Mouse (Mus musculus) heart, embryonic 11.5 days (tissue): ENCODE data around the gene Tmod4. TPM values are rescaled to one million over a fixed set of nuclear protein-coding genes. Genes with fewer than 3 reads are reported as not detected.

Experiments used
- ATAC-seq: fragments of 200-750 bp; cut with Nextera tagmentation; replicated peaks from 2 replicates; pipeline ENCODE4 v1.8.0; 2017; ENCODE audit warnings: moderate library complexity; ENCODE audit not compliant: insufficient number of reproducible peaks, low FRiP score, low TSS enrichment
- H3K27ac ChIP-seq: fragments of 300-500 bp; sonication (generic); 2 replicates; pipeline ENCODE4 v1.5.1; 2014; ENCODE audit warnings: mild to moderate bottlenecking, low read depth, low read length
- H3K27me3 ChIP-seq: fragments of 300-500 bp; sonication (generic); 2 replicates; pipeline ENCODE4 v1.6.1; 2014; ENCODE audit warnings: mild to moderate bottlenecking, low read length, mixed read lengths; ENCODE audit not compliant: control insufficient read depth, insufficient read depth
- H3K36me3 ChIP-seq: fragments of 300-500 bp; sonication (generic); 2 replicates; pipeline ENCODE4 v1.6.1; 2014; ENCODE audit warnings: mild to moderate bottlenecking, low read length, moderate library complexity, mixed read lengths; ENCODE audit not compliant: control insufficient read depth, insufficient read depth
- H3K4me1 ChIP-seq: fragments of 300-500 bp; sonication (generic); 2 replicates; pipeline ENCODE4 v1.6.1; 2014; ENCODE audit warnings: low read length; ENCODE audit not compliant: control insufficient read depth, insufficient read depth
- H3K4me2 ChIP-seq: fragments of 300-500 bp; sonication (generic); 2 replicates; pipeline ENCODE4 v1.6.1; 2014; ENCODE audit warnings: mild to moderate bottlenecking, moderate library complexity
- H3K4me3 ChIP-seq: fragments of 300-500 bp; sonication (generic); 2 replicates; pipeline ENCODE4 v1.5.1; 2014; ENCODE audit warnings: low read depth, low read length
- H3K9ac ChIP-seq: fragments of 300-500 bp; sonication (generic); 2 replicates; pipeline ENCODE4 v1.6.1; 2014; ENCODE audit warnings: mild to moderate bottlenecking, low read depth, low read length, moderate library complexity
- H3K9me3 ChIP-seq: fragments of 300-500 bp; sonication (generic); replicated peaks from 2 replicates; pipeline ENCODE4 v1.6.1; 2016; ENCODE audit warnings: low read length; ENCODE audit not compliant: control insufficient read depth
- WGBS: fragments of 180-500 bp; shearing (Covaris S2); extraction: QIAGEN DNeasy Blood & Tissue Kit; methylation state at CpG from one replicate; pipeline ENCODE4 v1.1.7; 2014; ENCODE audit not compliant: insufficient replicate concordance; 5-methylcytosine and 5-hydroxymethylcytosine counted together
- polyA plus RNA-seq: library from polyadenylated mRNA; unstranded; fragments of >200 nt; fragmentation: Nextera tagmentation; extraction: Ambion mirVana; gene quantifications from 2 replicates; pipeline ENCODE4 v1.2.1, GENCODE M21; 2014

The Tmod4 gene
- polyA plus RNA-seq, 1 experiment from 2014 or later = 0.53 TPM

DNA sequence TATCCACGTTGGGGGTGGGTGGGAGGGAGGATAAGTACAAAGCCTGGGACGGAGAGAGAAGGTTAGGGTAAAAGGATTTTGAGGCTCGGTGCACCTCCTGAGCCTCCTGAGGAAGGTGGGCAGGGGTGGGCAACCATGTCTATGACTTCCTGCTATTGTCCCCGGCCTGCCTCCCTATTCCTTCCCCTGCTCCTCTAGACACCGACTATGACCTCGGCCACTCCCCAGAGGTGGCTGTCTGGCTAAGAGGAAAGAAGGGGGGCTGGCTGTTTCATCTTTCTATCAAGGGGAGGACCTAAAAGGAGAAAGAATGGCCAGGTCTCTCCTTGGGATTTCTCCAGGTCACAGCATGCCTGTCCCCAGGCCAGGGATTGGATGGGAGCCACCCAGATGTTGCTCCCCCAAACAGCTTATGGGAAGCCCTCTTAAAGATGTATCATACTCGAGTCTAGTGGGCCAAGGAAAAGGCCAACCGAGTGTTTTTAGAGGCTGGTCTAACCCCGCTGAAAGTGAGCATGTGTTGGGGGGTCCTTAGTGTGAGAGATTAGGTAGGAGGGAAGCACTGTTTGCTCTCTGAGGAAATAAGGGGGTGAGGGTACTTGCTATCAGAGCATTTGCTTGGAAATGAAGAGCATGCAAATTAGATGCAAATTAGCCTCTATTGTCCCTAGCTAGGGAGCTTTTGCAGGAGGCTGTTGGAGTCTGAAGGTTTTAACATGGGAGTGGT is 37.5 kb downstream of the Tmod4 start:
- Histone ChIP-seq H3K4me1 (peaks cover 29% of the 10 kb centered on the region), H3K9ac (no peak overlapping the region), H3K4me2 (peak overlapping the region; percentile 96), H3K36me3 (peaks cover 2% of the 10 kb centered on the region; the same call in 1 of the 2 replicates), H3K4me3 (peak overlapping the region; percentile 76), H3K27me3 (peaks cover 9% of the 10 kb centered on the region), H3K27ac (no peak overlapping the region), H3K9me3 (no peaks in the 10 kb centered on the region)
- ATAC-seq = no peak
- 12% methylated on average over 9 of the region's 9 CpGs for WGBS

DNA sequence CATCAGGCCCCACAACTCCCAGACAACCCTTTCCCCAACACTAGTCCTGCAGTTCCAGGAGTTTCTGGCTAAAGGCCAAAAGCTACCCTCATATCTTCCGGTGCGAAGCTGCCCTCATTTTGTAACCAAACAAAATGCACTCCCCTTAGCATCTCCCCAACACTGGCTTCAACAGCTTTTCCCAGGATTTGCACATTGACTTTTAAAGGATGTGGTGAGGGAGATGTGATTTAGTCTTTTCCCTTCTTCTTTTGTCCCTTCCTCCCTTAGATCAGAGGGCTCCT is 38.0 kb downstream of the Tmod4 start:
- no peak overlapping the region for H3K9ac ChIP-seq
- H3K9me3 ChIP-seq = no peaks in the 10 kb centered on the region
- no peak for ATAC-seq
- H3K36me3 ChIP-seq = peaks cover 2% of the 10 kb centered on the region; the same call in 1 of the 2 replicates
- H3K4me2 ChIP-seq = no peak overlapping the region; the same call in 1 of the 2 replicates
- no peak overlapping the region for H3K27ac ChIP-seq
- 29% methylated on average over 2 of the region's 2 CpGs for WGBS
- peaks cover 29% of the 10 kb centered on the region for H3K4me1 ChIP-seq
- H3K27me3 ChIP-seq = peaks cover 9% of the 10 kb centered on the region
- H3K4me3 ChIP-seq = 0 out of 2 replicates have a peak overlapping the region, but pooled peaks have one; percentile 12

DNA sequence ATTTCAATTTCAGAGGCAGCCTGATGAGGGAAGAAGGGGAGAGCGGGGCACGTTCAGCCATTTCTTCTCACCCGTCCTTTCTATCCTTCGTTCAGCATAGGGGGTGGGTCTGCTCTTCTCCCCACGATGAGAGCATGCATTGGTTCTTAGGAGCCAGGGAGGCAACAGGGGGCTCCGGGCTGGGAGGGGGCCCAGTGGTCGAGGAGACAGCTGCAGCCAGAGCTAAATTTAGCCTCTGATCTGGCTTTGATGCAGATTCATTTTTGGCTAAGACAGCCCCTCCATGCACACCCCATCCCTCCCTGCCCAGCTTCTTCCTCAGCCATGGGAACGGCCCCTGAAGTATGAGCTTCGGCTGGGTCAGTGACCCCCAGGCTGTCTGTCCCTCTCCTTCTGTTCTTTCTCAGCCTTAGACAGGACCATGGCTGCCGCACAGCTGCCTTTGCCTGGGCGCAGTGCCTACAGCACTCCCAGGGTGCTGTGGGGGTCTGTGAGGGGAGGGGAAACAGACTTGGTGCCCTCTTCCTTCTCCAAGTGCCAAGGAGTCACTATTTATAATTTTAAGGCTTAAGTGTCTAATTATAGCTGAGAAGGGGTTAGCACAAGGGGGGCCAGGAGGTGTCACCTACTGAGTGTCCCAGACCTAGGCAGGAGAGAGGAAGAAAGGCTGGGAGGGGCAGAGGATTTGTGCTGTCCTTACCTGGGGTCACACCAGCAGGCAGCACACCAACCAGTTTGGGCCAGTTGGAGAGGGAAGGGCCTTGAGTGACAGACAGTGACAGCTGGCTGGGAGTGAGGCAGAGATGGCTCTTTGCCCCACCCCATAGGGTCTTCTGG is 39.4 kb downstream of the Tmod4 start:
- Histone ChIP-seq H3K9ac (no peak overlapping the region), H3K27me3 (peaks cover 9% of the 10 kb centered on the region), H3K27ac (no peak overlapping the region), H3K9me3 (no peaks in the 10 kb centered on the region), H3K4me1 (peaks cover 29% of the 10 kb centered on the region), H3K36me3 (peaks cover 2% of the 10 kb centered on the region; the same call in 1 of the 2 replicates), H3K4me3 (no peak overlapping the region), H3K4me2 (peak overlapping the region; percentile 27; the same call in 1 of the 2 replicates)
- no peak for ATAC-seq
- 47% methylated on average over 11 of the region's 11 CpGs for WGBS

GRCm38 (mm10) chr3:95164256-95164550 is 39.9 kb downstream of the Tmod4 start:
- Histone ChIP-seq H3K4me1 (peaks cover 29% of the 10 kb centered on the region), H3K9ac (no peak overlapping the region), H3K4me3 (no peak overlapping the region), H3K27ac (no peak overlapping the region), H3K4me2 (no peak overlapping the region), H3K27me3 (peaks cover 7% of the 10 kb centered on the region), H3K36me3 (peaks cover 3% of the 10 kb centered on the region), H3K9me3 (no peaks in the 10 kb centered on the region)
- WGBS = 59% methylated on average over 4 of the region's 5 CpGs
- no peak for ATAC-seq

GRCm38 (mm10) chr3:95164840-95165239 is 40.6 kb downstream of the Tmod4 start:
- H3K4me1 ChIP-seq = peaks cover 26% of the 10 kb centered on the region
- WGBS = 58% methylated on average over 5 of the region's 5 CpGs
- no peak overlapping the region for H3K4me3 ChIP-seq
- no peak overlapping the region for H3K9ac ChIP-seq
- H3K4me2 ChIP-seq = no peak overlapping the region
- no peaks in the 10 kb centered on the region for H3K9me3 ChIP-seq
- ATAC-seq = no peak
- H3K36me3 ChIP-seq = peaks cover 6% of the 10 kb centered on the region
- peaks cover 9% of the 10 kb centered on the region for H3K27me3 ChIP-seq
- no peak overlapping the region for H3K27ac ChIP-seq

DNA sequence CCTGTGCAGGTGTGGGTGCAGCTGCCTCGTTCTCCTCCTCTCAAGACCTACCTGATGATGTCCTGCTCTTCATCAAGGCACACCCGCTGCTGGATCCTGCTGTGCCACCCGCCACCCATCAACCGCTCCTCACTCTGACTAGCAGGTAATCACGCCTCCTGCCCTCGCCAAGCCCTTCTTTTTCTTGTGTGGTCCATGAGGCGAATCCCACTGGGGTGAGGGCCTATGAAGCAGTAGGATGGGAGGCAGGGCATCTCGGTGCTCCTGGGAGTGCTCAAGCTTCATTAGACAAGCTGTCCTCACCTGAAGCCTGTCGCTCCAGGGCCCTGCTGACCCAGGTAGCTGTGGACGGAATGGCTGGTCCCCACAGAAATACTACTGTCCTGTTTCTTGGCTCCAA is 45.7 kb downstream of the Tmod4 start:
- H3K27me3 ChIP-seq = peaks cover 38% of the 10 kb centered on the region
- H3K9me3 ChIP-seq = no peaks in the 10 kb centered on the region
- H3K27ac ChIP-seq = no peak overlapping the region
- no peak overlapping the region for H3K4me2 ChIP-seq
- H3K4me1 ChIP-seq = no peaks in the 10 kb centered on the region; the same call in 1 of the 2 replicates
- peaks cover 6% of the 10 kb centered on the region for H3K36me3 ChIP-seq
- no peak overlapping the region for H3K4me3 ChIP-seq
- 79% methylated on average over 10 of the region's 10 CpGs for WGBS
- no peak overlapping the region for H3K9ac ChIP-seq
- ATAC-seq = no peak

DNA sequence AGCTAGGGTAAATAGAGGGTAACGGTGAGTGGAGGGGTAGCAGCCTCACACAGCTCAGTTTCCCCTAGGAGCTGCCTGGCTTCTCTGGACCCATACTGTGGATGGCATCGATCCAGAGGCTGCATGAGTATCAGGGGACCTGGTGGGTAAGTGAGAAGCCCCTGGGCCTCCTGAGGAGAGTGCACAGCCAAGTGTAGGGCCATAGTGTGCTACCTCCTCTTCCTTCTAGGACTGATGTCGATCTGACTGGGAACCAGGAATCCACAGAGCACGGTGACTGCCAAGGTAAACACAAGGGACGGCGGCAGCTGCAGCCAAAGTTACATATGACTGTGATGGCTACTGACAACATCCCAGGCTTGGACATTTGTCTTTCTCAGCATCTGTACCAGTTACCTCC is 46.8 kb downstream of the Tmod4 start:
- no peak overlapping the region for H3K27ac ChIP-seq
- peaks cover 6% of the 10 kb centered on the region for H3K36me3 ChIP-seq
- no peak overlapping the region for H3K4me3 ChIP-seq
- ATAC-seq = no peak
- H3K4me1 ChIP-seq = no peaks in the 10 kb centered on the region; the same call in 1 of the 2 replicates
- no peak overlapping the region for H3K9ac ChIP-seq
- H3K27me3 ChIP-seq = peaks cover 38% of the 10 kb centered on the region
- H3K9me3 ChIP-seq = no peaks in the 10 kb centered on the region
- 60% methylated on average over 6 of the region's 6 CpGs for WGBS
- no peak overlapping the region for H3K4me2 ChIP-seq

DNA sequence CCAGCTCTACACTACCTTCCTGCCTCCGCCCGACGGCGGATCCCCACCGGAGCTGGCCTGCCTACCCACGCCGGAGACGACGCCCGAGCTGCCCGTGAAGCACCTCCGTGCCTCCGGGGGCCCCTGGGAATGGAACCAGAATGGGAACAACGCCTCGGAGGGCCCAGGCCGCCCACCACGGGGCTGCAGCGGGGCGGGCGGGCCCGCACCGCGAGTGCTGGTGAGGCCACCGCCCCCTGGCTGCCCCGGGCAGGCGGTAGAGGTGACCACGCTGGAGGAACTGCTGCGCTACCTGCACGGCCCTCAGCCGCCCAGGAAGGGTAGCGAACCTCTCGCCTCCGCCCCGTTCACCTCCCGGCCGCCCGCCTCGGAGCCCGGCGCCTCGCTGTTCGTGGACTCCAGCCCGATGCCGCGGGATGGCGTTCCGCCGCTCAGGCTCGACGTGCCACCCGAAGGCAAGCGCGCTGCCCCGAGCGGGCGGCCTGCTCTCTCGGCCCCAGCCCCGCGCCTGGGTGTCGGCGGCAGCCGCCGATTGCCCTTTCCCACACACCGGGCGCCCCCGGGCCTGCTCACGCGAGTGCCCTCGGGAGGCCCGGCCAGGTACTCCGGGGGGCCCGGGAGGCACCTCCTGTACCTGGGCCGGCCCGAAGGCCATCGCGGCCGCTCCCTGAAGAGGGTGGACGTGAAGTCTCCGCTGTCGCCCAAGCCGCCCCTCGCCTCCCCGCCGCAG is 48.4 kb downstream of the Tmod4 start:
- 15% methylated on average over 73 of the region's 84 CpGs for WGBS
- Histone ChIP-seq H3K9ac (no peak overlapping the region), H3K9me3 (no peaks in the 10 kb centered on the region), H3K27me3 (peaks cover 38% of the 10 kb centered on the region), H3K4me2 (peak overlapping the region; percentile 64), H3K4me1 (no peaks in the 10 kb centered on the region; the same call in 1 of the 2 replicates), H3K27ac (no peak overlapping the region), H3K4me3 (peak overlapping the region; percentile 38), H3K36me3 (peaks cover 4% of the 10 kb centered on the region; the same call in 1 of the 2 replicates)
- no peak for ATAC-seq
